Mouse (Mus musculus) limb, embryonic 13.5 days (tissue): ENCODE data around the gene Gna13. TPM values are rescaled to one million over a fixed set of nuclear protein-coding genes. Genes with fewer than 3 reads are reported as not detected.

Experiments
- ATAC-seq: fragments of 200-750 bp; cut with Nextera tagmentation; 2 replicates; pipeline ENCODE4 v1.8.0; 2017; ENCODE audit warnings: low read depth, moderate number of reproducible peaks, moderate TSS enrichment; ENCODE audit not compliant: low FRiP score
- H3K27ac ChIP-seq: fragments of 300-500 bp; sonication (generic); 2 replicates; pipeline ENCODE4 v1.5.1; 2015; ENCODE audit warnings: inconsistent platforms, mild to moderate bottlenecking, moderate library complexity
- H3K27me3 ChIP-seq: fragments of 300-500 bp; sonication (generic); 2 replicates; pipeline ENCODE4 v1.6.1; 2015; ENCODE audit warnings: mild to moderate bottlenecking, inconsistent platforms
- H3K36me3 ChIP-seq: fragments of 300-500 bp; sonication (generic); 2 replicates; pipeline ENCODE4 v1.6.1; 2015; ENCODE audit warnings: inconsistent platforms, mild to moderate bottlenecking, moderate library complexity
- H3K4me1 ChIP-seq: fragments of 300-500 bp; sonication (generic); 2 replicates; pipeline ENCODE4 v1.6.1; 2015; ENCODE audit warnings: inconsistent platforms
- H3K4me2 ChIP-seq: fragments of 300-500 bp; sonication (generic); replicated peaks from 2 replicates; pipeline ENCODE4 v1.6.1; 2015; ENCODE audit warnings: inconsistent platforms, mild to moderate bottlenecking, moderate library complexity
- H3K4me3 ChIP-seq: fragments of 300-500 bp; sonication (generic); 2 replicates; pipeline ENCODE4 v1.5.1; 2015; ENCODE audit warnings: moderate library complexity, mild to moderate bottlenecking, inconsistent platforms
- H3K9ac ChIP-seq: fragments of 300-500 bp; sonication (generic); 2 replicates; pipeline ENCODE4 v1.6.1; 2015; ENCODE audit warnings: mild to moderate bottlenecking, inconsistent platforms
- H3K9me3 ChIP-seq: fragments of 300-500 bp; sonication (generic); 2 replicates; pipeline ENCODE4 v1.6.1; 2016; ENCODE audit warnings: inconsistent platforms
- WGBS: fragments of 180-500 bp; shearing (Covaris S2); methylation state at CpG from one replicate; pipeline ENCODE4 v1.1.7; 2015; 5-methylcytosine and 5-hydroxymethylcytosine counted together
- polyA plus RNA-seq: library from polyadenylated mRNA; unstranded; fragments of >200 nt; fragmentation: Nextera tagmentation; extraction: Ambion mirVana; gene quantifications from 2 replicates; pipeline ENCODE4 v1.2.1, GENCODE M21; 2015

Gna13 gene
- polyA plus RNA-seq, 1 experiment from 2014 or later: 21.6 TPM

DNA sequence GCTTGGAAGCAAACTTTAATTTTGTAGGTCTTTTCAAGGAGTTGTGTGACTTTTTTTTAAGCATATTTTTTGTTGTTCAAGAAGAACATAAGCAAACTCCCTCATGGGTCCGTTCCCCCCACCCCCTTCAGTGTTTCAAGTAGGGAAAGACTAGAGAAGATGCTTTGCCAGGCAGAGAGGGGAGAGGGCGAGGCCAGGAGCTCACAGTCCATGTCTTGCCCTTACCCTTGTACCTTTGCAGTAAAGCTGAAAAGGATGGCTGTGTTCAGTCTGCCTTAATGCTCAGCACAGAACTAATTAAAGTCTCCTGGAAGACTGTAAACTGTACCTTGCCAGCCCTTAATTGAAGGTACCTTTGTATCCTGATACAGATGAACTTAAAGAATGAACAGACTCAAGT, 1.7 kb downstream of the Gna13 start:
- ATAC-seq: no peak
- Histone ChIP-seq H3K9me3 (no peaks in the 10 kb centered on the region), H3K27ac (no peak overlapping the region), H3K9ac (peak overlapping the region; percentile 51), H3K4me1 (peaks cover 46% of the 10 kb centered on the region), H3K4me2 (peak overlapping the region; percentile 77), H3K4me3 (peak overlapping the region; percentile 93), H3K36me3 (peaks cover 35% of the 10 kb centered on the region), H3K27me3 (no peaks in the 10 kb centered on the region)
- WGBS: 54% methylated on average over 2 of the region's 2 CpGs

- H3K4me3 ChIP-seq: peak overlapping the region; percentile 93
- 85% methylated on average over 10 of the region's 10 CpGs for WGBS
- peak overlapping the region; percentile 77 for H3K4me2 ChIP-seq
Measured at GRCm38 (mm10) chr11:109364881-109365280, 2.2 kb downstream of the Gna13 start.

GRCm38 (mm10) chr11:109365818-109366217, 3.2 kb downstream of the Gna13 start:
- no peak for ATAC-seq
- Histone ChIP-seq H3K4me2 (no peak overlapping the region; the same call in 1 of the 2 replicates), H3K9ac (no peak overlapping the region), H3K4me3 (no peak overlapping the region), H3K9me3 (no peaks in the 10 kb centered on the region), H3K36me3 (peaks cover 45% of the 10 kb centered on the region), H3K27ac (no peak overlapping the region), H3K4me1 (peaks cover 46% of the 10 kb centered on the region), H3K27me3 (no peaks in the 10 kb centered on the region)
- whole genome bisulfite sequencing: 93% methylated on average over 5 of the region's 5 CpGs

More at GRCm38 (mm10) chr11:109364881-109365280, 2.2 kb downstream of the Gna13 start:
- no peak overlapping the region for H3K27ac ChIP-seq
- no peak for ATAC-seq
- H3K9ac ChIP-seq: peak overlapping the region; percentile 51; the same call in 1 of the 2 replicates
- H3K9me3 ChIP-seq: no peaks in the 10 kb centered on the region
- H3K27me3 ChIP-seq: no peaks in the 10 kb centered on the region
- peaks cover 46% of the 10 kb centered on the region for H3K4me1 ChIP-seq
- peaks cover 40% of the 10 kb centered on the region for H3K36me3 ChIP-seq

DNA sequence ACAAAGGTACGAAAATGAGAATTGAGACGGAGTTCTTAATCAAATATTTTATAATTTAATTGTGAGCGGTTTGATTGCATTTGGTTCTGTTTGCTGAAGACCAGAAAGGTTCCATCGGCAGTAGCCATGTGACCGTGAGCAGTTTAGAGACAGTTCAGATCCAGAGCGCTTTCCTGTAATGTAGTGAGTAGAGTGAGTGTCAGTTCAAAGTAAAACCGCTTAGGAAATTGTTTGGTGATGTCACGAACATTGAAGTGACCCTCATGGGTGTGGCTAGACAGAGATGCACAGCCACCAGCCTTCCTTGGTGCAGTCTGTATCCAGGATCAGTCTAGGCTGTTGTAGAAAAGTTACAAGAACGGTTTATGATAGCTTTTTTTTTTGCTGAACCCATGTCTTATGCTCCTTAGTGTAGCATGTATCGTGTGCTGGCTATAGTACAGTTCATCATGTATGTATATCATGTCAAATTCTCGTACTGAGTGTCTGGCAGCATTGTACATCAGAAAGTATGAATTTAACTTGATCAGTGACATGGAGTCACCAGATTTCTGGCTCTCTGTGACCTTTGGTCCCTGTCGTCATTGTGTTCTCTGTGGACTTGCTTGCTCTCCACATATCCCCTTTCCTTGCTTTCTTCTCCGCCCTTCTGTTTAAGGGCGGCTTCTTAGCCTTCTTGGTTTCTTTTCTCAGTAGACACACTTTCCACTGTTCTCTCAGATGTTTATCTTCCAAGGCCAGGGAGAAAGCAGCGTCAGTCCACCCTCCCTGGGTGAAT, 4.4 kb downstream of the Gna13 start:
- H3K4me3 ChIP-seq: no peak overlapping the region
- WGBS: 90% methylated on average over 15 of the region's 15 CpGs
- no peaks in the 10 kb centered on the region for H3K27me3 ChIP-seq
- peaks cover 49% of the 10 kb centered on the region for H3K4me1 ChIP-seq
- no peak overlapping the region for H3K9ac ChIP-seq
- H3K36me3 ChIP-seq: peaks cover 45% of the 10 kb centered on the region
- no peaks in the 10 kb centered on the region for H3K9me3 ChIP-seq
- H3K4me2 ChIP-seq: no peak overlapping the region
- ATAC-seq: no peak
- no peak overlapping the region for H3K27ac ChIP-seq

- no peak overlapping the region for H3K27ac ChIP-seq
- no peak for ATAC-seq
- H3K4me3 ChIP-seq: no peak overlapping the region
- 92% methylated on average over 3 of the region's 3 CpGs for WGBS
- no peaks in the 10 kb centered on the region for H3K27me3 ChIP-seq
- H3K9ac ChIP-seq: no peak overlapping the region
- H3K4me1 ChIP-seq: peaks cover 47% of the 10 kb centered on the region
- no peak overlapping the region for H3K4me2 ChIP-seq
- H3K36me3 ChIP-seq: peaks cover 58% of the 10 kb centered on the region
- H3K9me3 ChIP-seq: peaks cover 6% of the 10 kb centered on the region; the same call in 1 of the 2 replicates
Measured at GRCm38 (mm10) chr11:109369026-109369637, 6.5 kb downstream of the Gna13 start.

DNA sequence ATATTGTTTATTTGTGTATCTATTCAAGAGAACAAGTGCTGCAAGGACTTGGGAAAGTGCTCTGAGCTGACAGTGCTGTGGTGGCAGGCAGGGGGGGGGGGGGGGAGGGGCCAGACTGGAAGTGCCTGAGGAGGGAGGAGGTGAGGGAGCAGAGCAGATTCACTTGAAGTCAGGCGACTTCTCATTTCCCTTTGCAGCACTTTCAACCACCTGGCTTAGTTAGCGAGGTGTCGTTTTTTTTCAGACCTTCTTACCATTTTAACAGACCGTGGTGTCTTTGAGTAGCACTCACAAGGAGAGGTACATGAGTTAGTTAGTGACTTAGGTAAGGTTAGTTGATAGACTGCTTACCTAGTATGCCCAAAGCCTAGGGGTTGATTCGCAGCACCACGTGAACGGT, 12.8 kb downstream of the Gna13 start:
- Histone ChIP-seq H3K27ac (no peak overlapping the region), H3K4me1 (peaks cover 39% of the 10 kb centered on the region), H3K4me3 (no peak overlapping the region), H3K4me2 (no peak overlapping the region), H3K27me3 (no peaks in the 10 kb centered on the region), H3K9ac (no peak overlapping the region), H3K36me3 (peaks cover 13% of the 10 kb centered on the region), H3K9me3 (peaks cover 6% of the 10 kb centered on the region; the same call in 1 of the 2 replicates)
- ATAC-seq: no peak
- 66% methylated on average over 7 of the region's 7 CpGs for WGBS

DNA sequence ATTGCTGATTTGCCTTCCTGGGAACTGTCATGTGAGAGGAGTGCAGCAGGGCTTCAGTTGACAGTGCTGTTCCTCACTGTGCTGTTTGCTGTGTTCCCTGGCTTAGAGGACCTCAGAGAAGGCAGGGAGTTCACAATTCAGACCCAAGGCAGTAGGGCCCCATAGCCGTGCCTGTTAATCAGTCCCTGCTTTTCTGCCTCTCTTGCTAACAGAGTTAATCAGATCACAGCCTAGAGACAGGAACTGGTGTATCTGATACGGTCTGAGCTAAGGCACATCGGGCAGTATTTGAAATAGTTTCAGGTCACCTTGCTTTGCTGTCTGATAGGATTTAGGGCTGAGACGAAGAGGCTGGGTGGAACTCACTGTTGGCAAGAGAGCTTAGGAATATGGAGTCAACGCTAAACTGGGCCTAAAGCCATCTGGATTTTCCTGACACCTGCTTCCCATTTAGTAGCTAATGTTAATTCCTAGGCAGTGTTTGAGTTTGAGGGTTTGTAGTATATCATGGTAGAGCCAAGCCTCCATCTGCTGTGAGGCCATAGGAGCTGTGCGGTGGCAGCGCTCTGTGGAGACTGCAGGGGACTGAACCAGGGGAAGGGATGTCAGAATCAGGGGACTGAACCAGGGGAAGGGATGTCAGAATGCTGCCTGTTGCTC, 14.0 kb downstream of the Gna13 start:
- Histone ChIP-seq H3K27me3 (no peaks in the 10 kb centered on the region), H3K27ac (peak overlapping the region; percentile 48), H3K36me3 (peaks cover 13% of the 10 kb centered on the region), H3K9me3 (peaks cover 6% of the 10 kb centered on the region; the same call in 1 of the 2 replicates), H3K4me1 (peaks cover 37% of the 10 kb centered on the region), H3K9ac (no peak overlapping the region), H3K4me3 (no peak overlapping the region), H3K4me2 (peak overlapping the region; percentile 19; the same call in 1 of the 2 replicates)
- ATAC-seq: peak; percentile 44; the same call in 1 of the 2 replicates
- WGBS: 22% methylated on average over 7 of the region's 7 CpGs

DNA sequence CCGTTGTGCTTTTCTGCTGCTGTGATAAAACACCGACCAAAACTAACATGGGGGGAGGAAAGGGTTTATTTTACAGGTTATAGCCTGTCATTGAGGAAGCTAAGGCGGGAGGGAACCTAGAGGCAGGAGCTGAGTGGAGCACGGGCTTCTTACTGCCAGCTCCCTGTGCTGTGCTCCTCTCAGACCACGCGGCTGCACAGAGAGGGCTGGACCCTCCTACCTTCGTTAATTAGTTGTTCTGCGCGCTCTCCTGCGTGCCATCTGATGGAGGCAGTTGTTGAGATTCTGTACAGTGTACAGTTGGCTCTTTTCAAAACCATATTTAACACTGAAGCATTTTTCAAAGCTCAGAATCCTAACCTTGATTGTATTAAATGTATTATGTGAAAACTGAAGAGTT, 14.8 kb downstream of the Gna13 start:
- 23% methylated on average over 10 of the region's 10 CpGs for WGBS
- no peak overlapping the region for H3K4me3 ChIP-seq
- H3K27me3 ChIP-seq: no peaks in the 10 kb centered on the region
- H3K9ac ChIP-seq: no peak overlapping the region; the same call in 1 of the 2 replicates
- peaks cover 13% of the 10 kb centered on the region for H3K36me3 ChIP-seq
- H3K4me2 ChIP-seq: peak overlapping the region; percentile 19; the same call in 1 of the 2 replicates
- no peak for ATAC-seq
- peaks cover 33% of the 10 kb centered on the region for H3K4me1 ChIP-seq
- H3K9me3 ChIP-seq: peaks cover 6% of the 10 kb centered on the region; the same call in 1 of the 2 replicates
- H3K27ac ChIP-seq: no peak overlapping the region

DNA sequence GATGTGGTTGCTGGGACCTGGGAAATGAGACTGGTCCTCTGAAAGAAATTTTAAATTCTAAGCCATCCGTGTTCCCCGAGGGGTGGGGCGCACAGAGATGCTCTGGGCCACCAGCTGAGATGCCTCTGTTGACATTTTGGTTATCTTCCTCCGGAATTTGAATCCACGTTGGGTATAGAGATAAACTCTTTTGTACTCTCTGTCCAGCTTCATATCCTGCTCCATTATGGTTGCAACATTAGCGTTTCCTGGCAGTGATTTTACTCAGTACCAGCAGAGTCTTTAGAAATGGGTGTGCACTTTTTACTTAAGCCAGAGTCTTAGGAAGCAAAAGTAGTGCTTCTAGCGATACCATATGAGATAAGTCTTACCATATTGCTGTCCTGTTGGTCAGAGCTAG, 15.4 kb downstream of the Gna13 start:
- no peak overlapping the region for H3K9ac ChIP-seq
- no peak overlapping the region for H3K4me2 ChIP-seq
- peaks cover 6% of the 10 kb centered on the region; the same call in 1 of the 2 replicates for H3K9me3 ChIP-seq
- H3K36me3 ChIP-seq: peaks cover 12% of the 10 kb centered on the region
- no peaks in the 10 kb centered on the region for H3K27me3 ChIP-seq
- peaks cover 33% of the 10 kb centered on the region for H3K4me1 ChIP-seq
- no peak overlapping the region for H3K4me3 ChIP-seq
- H3K27ac ChIP-seq: no peak overlapping the region
- no peak for ATAC-seq
- 77% methylated on average over 7 of the region's 7 CpGs for WGBS

- no peak for ATAC-seq
- Histone ChIP-seq H3K4me1 (peaks cover 29% of the 10 kb centered on the region), H3K27me3 (no peaks in the 10 kb centered on the region), H3K9me3 (no peaks in the 10 kb centered on the region), H3K4me2 (no peak overlapping the region), H3K27ac (no peak overlapping the region), H3K9ac (no peak overlapping the region), H3K36me3 (no peaks in the 10 kb centered on the region), H3K4me3 (no peak overlapping the region)
- 80% methylated on average over 5 of the region's 5 CpGs for WGBS
Measured at GRCm38 (mm10) chr11:109380662-109381061, 18.0 kb downstream of the Gna13 start.

DNA sequence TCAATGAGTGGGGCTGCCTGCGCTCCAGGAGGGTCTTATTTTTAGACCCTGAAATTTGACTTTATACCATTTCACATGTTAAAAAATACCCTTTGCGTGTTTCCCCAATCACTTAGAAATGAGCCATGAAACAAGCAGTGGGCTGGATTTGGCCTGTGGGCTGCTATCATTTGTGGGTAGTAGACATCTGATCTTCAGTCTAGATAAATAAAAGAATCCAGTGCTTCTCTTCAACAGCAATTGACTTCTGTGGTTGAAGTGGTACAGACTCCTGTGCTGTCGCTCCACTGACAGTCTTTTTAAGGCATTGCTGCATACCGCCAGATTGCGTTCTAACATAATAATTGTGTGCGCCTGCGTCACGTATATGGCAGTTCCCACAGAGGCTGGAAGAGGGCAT, 22.7 kb downstream of the Gna13 start:
- Histone ChIP-seq H3K4me1 (peaks cover 9% of the 10 kb centered on the region), H3K36me3 (no peaks in the 10 kb centered on the region), H3K27ac (no peak overlapping the region), H3K27me3 (no peaks in the 10 kb centered on the region), H3K4me3 (no peak overlapping the region), H3K9ac (no peak overlapping the region), H3K4me2 (no peak overlapping the region), H3K9me3 (no peaks in the 10 kb centered on the region)
- 93% methylated on average over 8 of the region's 8 CpGs for WGBS
- no peak for ATAC-seq

DNA sequence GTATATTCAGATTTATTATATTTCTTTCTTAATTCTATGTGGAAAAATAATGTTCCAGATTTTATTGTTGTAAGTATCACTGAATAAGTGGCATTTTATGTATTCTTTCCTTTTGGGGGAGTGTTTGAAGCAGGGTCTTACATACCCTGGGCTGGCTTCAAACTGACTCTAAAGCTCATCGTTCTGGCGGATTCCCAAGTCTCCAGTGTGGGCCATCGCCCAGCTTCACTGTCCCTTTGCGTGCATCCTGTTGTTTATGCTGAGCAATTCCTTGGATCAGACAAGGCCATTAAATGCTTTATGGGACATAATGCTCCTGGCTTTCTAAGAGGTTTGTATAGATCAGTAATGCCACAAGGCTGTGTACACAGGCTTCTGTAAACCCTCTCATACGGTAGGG, 26.4 kb downstream of the Gna13 start:
- Histone ChIP-seq H3K27ac (no peak overlapping the region), H3K4me1 (peaks cover 6% of the 10 kb centered on the region), H3K36me3 (peaks cover 16% of the 10 kb centered on the region), H3K9me3 (no peaks in the 10 kb centered on the region), H3K4me2 (no peak overlapping the region), H3K27me3 (no peaks in the 10 kb centered on the region), H3K4me3 (no peak overlapping the region), H3K9ac (no peak overlapping the region)
- ATAC-seq: no peak
- WGBS: 86% methylated on average over 5 of the region's 5 CpGs
